Mouse (Mus musculus) cortical plate, adult 2 months (tissue): ENCODE results near the gene Psmd4. TPM values are rescaled to one million over a fixed set of nuclear protein-coding genes. Genes with fewer than 3 reads are reported as not detected.
A peak's percentile ranks its signal among the peaks of the same experiment; 100 is the strongest.
"Not testable (repeated sequence)": the region's sequence is repeated elsewhere in the genome, so short reads cannot be mapped to it uniquely, and the experiment has no call there.

Experiments used
- H3K27ac ChIP-seq: fragments of 200-500 bp; 2 replicates; pipeline ENCODE4 v1.5.1; 2012; ENCODE audit warnings: low read length, control low read depth, inconsistent platforms; ENCODE audit not compliant: insufficient read depth
- H3K4me1 ChIP-seq: fragments of 200-500 bp; 2 replicates; pipeline ENCODE4 v1.6.1; 2011; ENCODE audit warnings: low read length; ENCODE audit not compliant: control insufficient read depth, insufficient read depth
- H3K4me3 ChIP-seq: fragments of 200-500 bp; 2 replicates; pipeline ENCODE4 v1.5.1; 2011; ENCODE audit warnings: mild to moderate bottlenecking, low read length, control low read depth; ENCODE audit not compliant: insufficient read depth
- CTCF ChIP-seq: fragments of 200-500 bp; IDR thresholded peaks from 2 replicates; pipeline ENCODE4 v1.5.1; 2011; ENCODE audit warnings: mild to moderate bottlenecking, control low read depth, low read length; ENCODE audit not compliant: insufficient read depth; ENCODE audit errors: extremely low read depth
- POLR2A ChIP-seq: fragments of 200-500 bp; IDR thresholded peaks from 2 replicates; pipeline ENCODE4 v1.6.1; 2011; ENCODE audit warnings: mild to moderate bottlenecking, low read length, control low read depth; ENCODE audit not compliant: insufficient read depth; ENCODE audit errors: extremely low read depth
- polyA plus RNA-seq: library from polyadenylated mRNA; depleted of rRNA; stranded (reverse); fragments of >200 nt; gene quantifications from 2 replicates; pipeline ENCODE4 v1.2.3, GENCODE M21; 2012

Psmd4 gene
- polyA plus RNA-seq, 1 experiment, result 203 TPM

GRCm38 (mm10) chr3:95054481-95055260 is 12.3 kb upstream of the Psmd4 start:
- no peak overlapping the region for H3K4me3 ChIP-seq
- no peak overlapping the region for H3K27ac ChIP-seq
- H3K4me1 ChIP-seq, result peaks cover 1% of the 10 kb centered on the region; the same call in 1 of the 2 replicates
- TF ChIP-seq CTCF (no peak), POLR2A (no peak)

DNA sequence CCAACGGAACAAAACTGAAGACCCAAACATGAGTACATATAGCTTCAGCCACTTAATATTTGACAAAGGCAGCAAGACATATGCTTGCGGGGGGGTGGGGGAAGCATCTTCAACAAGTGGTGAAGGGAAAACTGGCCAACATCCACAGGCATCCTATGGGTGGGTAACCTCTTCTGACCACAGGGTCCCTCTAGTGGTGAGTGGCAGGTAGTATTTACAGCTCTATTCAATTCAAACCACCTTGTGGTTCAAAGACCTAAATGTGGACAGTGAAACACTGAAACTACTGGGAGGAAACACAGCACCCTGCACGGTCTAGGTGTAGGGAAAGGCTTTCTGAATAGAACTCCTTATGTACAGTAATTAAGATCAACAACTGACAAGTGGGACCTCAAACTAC is 11.3 kb upstream of the Psmd4 start:
- Histone ChIP-seq H3K4me3 (no peak overlapping the region), H3K4me1 (peaks cover 1% of the 10 kb centered on the region; the same call in 1 of the 2 replicates), H3K27ac (no peak overlapping the region)
- TF ChIP-seq CTCF (peak; percentile 55), POLR2A (no peak)

DNA sequence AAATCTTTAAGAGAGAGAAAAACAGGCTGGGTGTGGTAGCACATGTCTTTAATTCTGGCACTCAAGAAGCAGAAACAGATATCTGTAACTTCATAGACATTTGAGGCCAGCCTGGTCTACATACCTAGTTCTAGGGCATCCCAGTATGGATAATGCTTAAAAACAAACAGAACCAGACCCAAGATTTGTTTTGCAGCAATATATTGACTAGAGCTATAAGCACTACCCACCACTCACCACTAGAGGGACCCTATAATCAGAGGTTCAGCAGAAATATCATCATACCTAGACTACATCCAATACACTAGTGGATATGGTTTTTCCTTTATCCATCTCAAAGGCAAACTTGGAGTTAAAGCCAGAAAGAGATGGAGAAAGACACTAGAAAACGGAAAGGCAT is 10.5 kb upstream of the Psmd4 start:
- H3K4me3 ChIP-seq, result no peak overlapping the region
- no peak for TF ChIP-seq CTCF
- TF ChIP-seq POLR2A, result no peak
- H3K27ac ChIP-seq, result no peak overlapping the region
- H3K4me1 ChIP-seq, result peaks cover 1% of the 10 kb centered on the region; the same call in 1 of the 2 replicates

DNA sequence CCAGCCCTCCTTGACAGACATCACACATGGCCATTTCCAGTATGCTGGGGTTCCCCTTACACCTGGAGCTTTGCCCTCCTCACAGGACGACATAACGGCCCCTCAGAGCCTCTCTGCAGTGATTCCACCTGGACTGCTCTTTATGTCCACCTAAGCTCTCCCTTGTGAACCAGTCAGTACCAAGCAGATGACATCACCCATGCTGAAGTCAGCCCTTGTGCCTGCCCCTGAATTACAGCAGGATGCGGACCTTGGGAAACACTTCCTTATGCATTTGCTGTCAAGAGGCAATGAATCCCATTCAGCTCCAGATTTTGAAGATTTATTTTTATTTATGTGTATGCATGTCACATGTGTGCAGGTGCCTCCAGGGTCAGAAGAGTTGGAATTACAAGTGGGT is 5.5 kb upstream of the Psmd4 start:
- H3K27ac ChIP-seq, result no peak overlapping the region

GRCm38 (mm10) chr3:95046462-95047057 is 4.1 kb upstream of the Psmd4 start:
- no peak overlapping the region for H3K4me3 ChIP-seq
- peaks cover 2% of the 10 kb centered on the region; the same call in 1 of the 2 replicates for H3K4me1 ChIP-seq
- TF ChIP-seq POLR2A, result no peak
- TF ChIP-seq CTCF, result no peak
- H3K27ac ChIP-seq, result no peak overlapping the region

More for the DNA sequence above, 5.5 kb upstream of the Psmd4 start:
- TF ChIP-seq POLR2A (no peak), CTCF (no peak)
- Histone ChIP-seq H3K4me1 (no peaks in the 10 kb centered on the region), H3K4me3 (no peak overlapping the region)

DNA sequence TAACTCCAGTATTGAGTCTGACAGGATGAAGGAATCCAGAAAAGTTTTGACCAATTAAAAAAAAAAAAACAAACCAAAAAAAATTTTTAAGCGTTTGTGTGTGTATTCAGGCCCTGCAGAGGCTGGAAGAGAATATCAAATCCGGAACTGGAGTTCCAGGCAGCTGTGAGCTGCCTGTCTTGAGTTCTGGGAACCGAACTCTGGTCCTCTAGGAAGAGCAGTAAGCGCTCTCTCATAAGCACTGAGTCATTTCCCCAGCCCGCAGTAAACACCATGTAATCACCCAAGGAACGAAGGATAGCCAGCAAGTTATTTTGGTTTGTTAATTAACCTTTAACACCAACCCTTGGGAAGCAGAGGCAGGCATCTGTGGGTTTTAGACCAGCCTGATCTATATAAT is 837 bp upstream of the Psmd4 start:
- no peak overlapping the region for H3K4me3 ChIP-seq
- peaks cover 3% of the 10 kb centered on the region; the same call in 1 of the 2 replicates for H3K4me1 ChIP-seq
- TF ChIP-seq POLR2A (no peak), CTCF (no peak)
- H3K27ac ChIP-seq, result no peak overlapping the region

GRCm38 (mm10) chr3:95042838-95043229 is 420 bp upstream of the Psmd4 start:
- no peak for TF ChIP-seq CTCF
- TF ChIP-seq POLR2A, result no peak
- no peak overlapping the region for H3K27ac ChIP-seq

GRCm38 (mm10) chr3:95041625-95042024 is 789 bp downstream of the Psmd4 start:
- no peak overlapping the region for H3K27ac ChIP-seq
- H3K4me1 ChIP-seq, result peaks cover 3% of the 10 kb centered on the region; the same call in 1 of the 2 replicates
- no peak for TF ChIP-seq CTCF
- no peak for TF ChIP-seq POLR2A
- H3K4me3 ChIP-seq, result peak overlapping the region; percentile 51

More at GRCm38 (mm10) chr3:95042838-95043229, 420 bp upstream of the Psmd4 start:
- Histone ChIP-seq H3K4me1 (peaks cover 3% of the 10 kb centered on the region; the same call in 1 of the 2 replicates), H3K4me3 (peak overlapping the region; percentile 51)

GRCm38 (mm10) chr3:95029953-95030352 is 12.5 kb downstream of the Psmd4 start:
- Histone ChIP-seq H3K27ac (no peak overlapping the region), H3K4me1 (no peaks in the 10 kb centered on the region; the same call in 1 of the 2 replicates), H3K4me3 (no peak overlapping the region)
- TF ChIP-seq POLR2A (no peak), CTCF (0 out of 2 replicates have a peak, but pooled peaks have one; percentile 10)

- H3K4me1 ChIP-seq, H3K27ac ChIP-seq, H3K4me3 ChIP-seq: not testable (repeated sequence)
Observed at GRCm38 (mm10) chr3:95029291-95029827, 13.1 kb downstream of the Psmd4 start.
